Mouse (Mus musculus) bone marrow, adult 2 months (tissue): Measurements from ENCODE around the gene Defb19.

Experiments
- CTCF ChIP-seq: fragments of 200-500 bp; IDR thresholded peaks from 2 replicates; pipeline ENCODE4 v1.5.1; 2011; ENCODE audit warnings: low read length, control low read depth; ENCODE audit not compliant: control insufficient read depth, insufficient read depth
- POLR2A ChIP-seq: fragments of 200-500 bp; IDR thresholded peaks from 2 replicates; pipeline ENCODE4 v1.6.1; 2011; ENCODE audit warnings: low read depth, mild to moderate bottlenecking, control low read depth, low read length, borderline replicate concordance; ENCODE audit not compliant: control insufficient read depth

DNA sequence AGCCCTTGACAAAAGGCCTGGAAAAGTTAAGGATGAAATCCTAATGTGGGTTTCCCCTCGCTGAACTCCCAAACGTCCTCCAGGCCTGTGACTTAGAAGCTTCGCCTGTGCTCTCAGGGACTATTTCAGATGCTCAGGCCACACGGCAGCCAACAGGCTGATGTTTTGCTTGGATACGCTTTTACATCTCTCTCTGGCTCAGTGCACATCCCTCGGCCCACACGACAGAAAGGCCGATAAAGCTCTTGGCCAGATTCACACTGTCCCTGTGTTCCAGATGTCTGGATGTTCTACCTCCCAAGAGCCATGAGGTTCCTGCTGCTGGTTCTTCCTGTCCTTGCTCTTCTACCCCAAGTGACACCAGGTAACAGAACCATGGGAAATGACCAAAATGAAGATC is 6.6 kb downstream of the Defb19 start:
- no peak for TF ChIP-seq CTCF
- no peak for TF ChIP-seq POLR2A
